Mouse (Mus musculus) forebrain, embryonic 14.5 days (tissue): Measurements from ENCODE around the gene Mtx1. TPM values are rescaled to one million over a fixed set of nuclear protein-coding genes. Genes with fewer than 3 reads are reported as not detected.

Experiments
- ATAC-seq: fragments of 200-750 bp; cut with Nextera tagmentation; 2 replicates; pipeline ENCODE4 v1.8.0; 2017; ENCODE audit warnings: mild to moderate bottlenecking, moderate library complexity
- DNase-seq: peaks from one replicate; pipeline ENCODE4 v3.0.0-alpha.2; 2015; ENCODE audit warnings: low spot score
- H3K27ac ChIP-seq: fragments of 300-500 bp; sonication (generic); 2 replicates; pipeline ENCODE4 v1.5.1; 2014; ENCODE audit warnings: low read depth, mild to moderate bottlenecking, control low read depth, low read length, moderate library complexity
- H3K27me3 ChIP-seq: fragments of 300-500 bp; sonication (generic); replicated peaks from 2 replicates; pipeline ENCODE4 v1.6.1; 2014; ENCODE audit warnings: low read length, control low read depth, mixed read lengths; ENCODE audit not compliant: control insufficient read depth, insufficient read depth
- H3K36me3 ChIP-seq: fragments of 300-500 bp; sonication (generic); 2 replicates; pipeline ENCODE4 v1.6.1; 2014; ENCODE audit warnings: low read length, control low read depth; ENCODE audit not compliant: control insufficient read depth, insufficient read depth
- H3K4me1 ChIP-seq: fragments of 300-500 bp; sonication (generic); 2 replicates; pipeline ENCODE4 v1.6.1; 2014; ENCODE audit warnings: antibody characterized with exemption, low read length, control low read depth; ENCODE audit not compliant: control insufficient read depth, insufficient read depth
- H3K4me2 ChIP-seq: fragments of 300-500 bp; sonication (generic); 2 replicates; pipeline ENCODE4 v1.6.1; 2014; ENCODE audit warnings: mild to moderate bottlenecking, control low read depth, low read length
- H3K4me3 ChIP-seq: fragments of 300-500 bp; sonication (generic); 2 replicates; pipeline ENCODE4 v1.5.1; 2014; ENCODE audit warnings: low read depth, low read length, control low read depth
- H3K9ac ChIP-seq: fragments of 300-500 bp; sonication (generic); 2 replicates; pipeline ENCODE4 v1.6.1; 2014; ENCODE audit warnings: mild to moderate bottlenecking, low read length, control low read depth, moderate library complexity
- H3K9me3 ChIP-seq: fragments of 300-500 bp; sonication (generic); replicated peaks from 2 replicates; pipeline ENCODE4 v1.6.1; 2016; ENCODE audit warnings: low read length, control low read depth, mixed read lengths; ENCODE audit not compliant: control insufficient read depth
- WGBS: fragments of 180-500 bp; shearing (Covaris S2); extraction: QIAGEN DNeasy Blood & Tissue Kit; methylation state at CpG from one replicate; pipeline ENCODE4 v1.1.7; 2014; 5-methylcytosine and 5-hydroxymethylcytosine counted together
- polyA plus RNA-seq: library from polyadenylated mRNA; unstranded; fragments of >200 nt; fragmentation: Nextera tagmentation; extraction: Ambion mirVana; gene quantifications from 2 replicates; pipeline ENCODE4 v1.2.1, GENCODE M21; 2014

Gene Mtx1
- polyA plus RNA-seq, 1 experiment from 2014 or later = 182 TPM

DNA sequence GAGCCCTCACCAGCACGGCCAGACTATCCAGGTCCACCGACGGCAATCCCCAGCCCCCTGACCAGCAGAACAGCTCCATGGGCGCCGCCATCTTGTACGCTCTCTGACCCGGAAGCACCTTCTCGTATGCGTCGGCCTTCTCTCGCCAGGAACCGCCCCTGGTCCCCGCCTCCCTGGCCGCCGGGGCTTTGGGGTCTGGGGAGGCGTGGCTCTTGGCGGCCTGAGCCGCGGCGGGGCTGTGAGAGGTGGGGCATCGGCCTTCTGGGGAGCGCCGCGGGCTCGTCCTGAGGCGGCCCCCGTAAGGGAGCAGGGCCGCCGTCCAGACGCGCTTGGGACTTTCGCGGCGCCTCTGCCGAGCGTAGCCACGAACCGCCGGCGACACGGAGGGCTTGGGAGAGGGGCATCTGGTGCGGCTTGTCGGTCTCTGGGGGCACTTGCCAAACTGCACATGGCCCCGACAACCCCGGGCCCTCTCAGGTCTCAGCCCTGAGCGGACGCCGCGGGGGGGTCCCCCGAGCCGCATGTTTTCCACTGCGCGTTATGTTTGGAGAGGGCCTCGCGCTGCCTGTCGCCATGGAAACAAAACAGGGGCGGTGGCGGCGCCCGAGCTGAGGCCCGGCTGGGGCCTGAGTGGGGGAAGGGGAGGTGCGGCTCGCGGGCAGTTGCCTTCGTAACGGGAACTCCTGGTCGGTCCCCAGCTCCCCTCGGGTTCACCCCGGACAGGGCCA, 12.9 kb downstream of the Mtx1 start:
- peak overlapping the region; percentile 71 for H3K4me2 ChIP-seq
- no peaks in the 10 kb centered on the region for H3K9me3 ChIP-seq
- no peaks in the 10 kb centered on the region for H3K27me3 ChIP-seq
- peaks cover 25% of the 10 kb centered on the region for H3K4me1 ChIP-seq
- peak overlapping the region; percentile 77 for H3K9ac ChIP-seq
- peak; percentile 97 for DNase-seq
- ATAC-seq = peak; percentile 90
- WGBS = under 1% methylated on average over 66 of the region's 69 CpGs
- H3K27ac ChIP-seq = peak overlapping the region; percentile 98
- peak overlapping the region; percentile 81 for H3K4me3 ChIP-seq
- H3K36me3 ChIP-seq = peaks cover 21% of the 10 kb centered on the region

DNA sequence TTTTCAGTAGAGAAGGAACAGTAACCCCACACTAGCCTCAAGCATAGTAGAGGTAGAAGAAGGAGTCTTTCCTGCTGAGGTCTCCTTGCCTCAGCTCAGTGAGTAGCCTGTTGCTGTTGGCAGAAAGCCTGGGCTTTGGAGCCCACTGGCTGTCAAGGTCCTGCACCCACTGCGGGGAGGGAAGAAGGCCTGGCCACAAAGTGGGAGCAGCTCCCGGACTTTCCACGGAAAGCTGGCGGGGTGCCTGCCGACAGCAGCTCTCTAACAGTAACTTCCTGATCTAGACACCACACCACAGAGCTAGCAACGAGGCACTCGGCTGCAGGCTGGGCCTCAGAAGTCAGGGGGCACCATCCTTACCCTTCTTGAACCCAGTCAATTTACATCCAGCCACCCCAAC, 16.2 kb downstream of the Mtx1 start:
- H3K9me3 ChIP-seq = no peaks in the 10 kb centered on the region
- H3K4me2 ChIP-seq = no peak overlapping the region
- peaks cover 19% of the 10 kb centered on the region for H3K4me1 ChIP-seq
- 83% methylated on average over 7 of the region's 7 CpGs for WGBS
- H3K27me3 ChIP-seq = no peaks in the 10 kb centered on the region
- no peak overlapping the region for H3K9ac ChIP-seq
- no peak overlapping the region for H3K4me3 ChIP-seq
- no peak for ATAC-seq
- peaks cover 52% of the 10 kb centered on the region for H3K36me3 ChIP-seq
- no peak overlapping the region for H3K27ac ChIP-seq
- no peak for DNase-seq

DNA sequence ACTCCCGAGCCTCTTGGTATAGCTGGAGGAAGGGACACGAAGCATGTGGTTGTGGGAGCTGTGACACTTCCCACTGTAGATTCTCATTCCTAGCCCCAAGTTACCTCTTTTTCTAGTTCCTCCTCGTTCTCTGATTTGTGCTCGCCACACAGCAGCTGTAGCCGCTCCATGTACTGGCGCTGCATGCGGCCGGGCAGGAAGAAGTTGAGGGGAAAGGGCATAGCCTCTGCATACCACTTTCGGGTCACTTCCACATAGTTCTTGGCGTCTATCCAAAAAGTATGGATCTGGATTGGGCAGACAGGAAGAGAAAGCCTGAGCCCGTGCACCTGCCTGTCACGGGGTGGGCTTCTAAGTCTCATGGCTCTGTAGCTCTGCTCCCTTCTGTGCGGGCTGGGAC, 16.7 kb downstream of the Mtx1 start:
- 88% methylated on average over 13 of the region's 13 CpGs for WGBS
- peaks cover 57% of the 10 kb centered on the region for H3K36me3 ChIP-seq
- peaks cover 13% of the 10 kb centered on the region for H3K4me1 ChIP-seq
- H3K4me3 ChIP-seq = no peak overlapping the region
- H3K9ac ChIP-seq = no peak overlapping the region
- H3K9me3 ChIP-seq = no peaks in the 10 kb centered on the region
- no peak overlapping the region for H3K27ac ChIP-seq
- ATAC-seq = no peak
- DNase-seq = no peak
- H3K27me3 ChIP-seq = no peaks in the 10 kb centered on the region
- no peak overlapping the region for H3K4me2 ChIP-seq

DNA sequence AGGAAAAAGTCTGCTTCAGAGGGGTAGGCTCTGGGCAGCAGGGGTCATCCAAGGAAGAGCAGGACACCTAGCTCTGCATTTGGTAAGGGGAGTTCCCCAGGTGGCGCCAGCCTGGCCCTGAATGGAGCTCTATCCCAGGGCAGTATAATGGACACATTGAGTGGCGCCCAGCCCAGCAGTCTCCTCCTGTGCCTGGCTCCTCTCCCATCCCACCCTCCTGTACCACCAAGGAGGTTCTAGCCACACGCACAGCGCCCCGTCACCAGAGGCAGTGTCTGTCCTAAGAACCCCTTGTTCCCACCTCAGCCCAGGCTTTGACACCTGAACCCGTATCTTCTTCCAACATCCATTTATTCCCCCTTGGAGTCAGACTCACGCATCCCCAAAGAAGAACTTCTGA, 17.2 kb downstream of the Mtx1 start:
- no peak for DNase-seq
- Histone ChIP-seq H3K4me1 (peaks cover 11% of the 10 kb centered on the region), H3K9ac (no peak overlapping the region), H3K4me2 (no peak overlapping the region), H3K36me3 (peaks cover 62% of the 10 kb centered on the region), H3K27me3 (no peaks in the 10 kb centered on the region), H3K27ac (no peak overlapping the region), H3K4me3 (no peak overlapping the region), H3K9me3 (no peaks in the 10 kb centered on the region)
- WGBS = 94% methylated on average over 7 of the region's 7 CpGs
- ATAC-seq = no peak

DNA sequence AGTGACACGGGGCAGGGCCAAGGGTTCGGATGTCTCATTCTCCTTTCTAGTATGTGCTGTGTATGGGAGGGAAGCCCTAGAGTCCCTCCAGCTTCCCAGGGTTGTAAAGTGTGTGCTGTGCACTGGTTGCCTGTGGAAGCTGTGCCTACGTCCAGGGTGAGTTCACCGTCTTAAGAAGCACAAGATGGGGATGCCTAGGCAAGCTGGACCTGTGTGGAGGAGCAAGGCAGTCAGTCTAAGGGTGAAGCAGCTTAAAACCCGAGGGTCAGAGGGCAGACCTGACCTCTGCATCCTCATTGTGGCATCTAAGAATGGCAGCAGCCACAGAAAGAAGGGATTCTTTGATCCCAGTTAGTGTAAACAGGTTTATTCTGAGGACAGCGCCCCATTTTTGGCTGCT, 18.2 kb downstream of the Mtx1 start:
- no peak overlapping the region for H3K4me2 ChIP-seq
- no peaks in the 10 kb centered on the region for H3K9me3 ChIP-seq
- H3K36me3 ChIP-seq = peaks cover 62% of the 10 kb centered on the region
- ATAC-seq (no peak), DNase-seq (no peak)
- H3K27me3 ChIP-seq = no peaks in the 10 kb centered on the region
- H3K27ac ChIP-seq = no peak overlapping the region
- H3K9ac ChIP-seq = no peak overlapping the region
- peaks cover 9% of the 10 kb centered on the region; the same call in 1 of the 2 replicates for H3K4me1 ChIP-seq
- no peak overlapping the region for H3K4me3 ChIP-seq
- 85% methylated on average over 6 of the region's 6 CpGs for WGBS

DNA sequence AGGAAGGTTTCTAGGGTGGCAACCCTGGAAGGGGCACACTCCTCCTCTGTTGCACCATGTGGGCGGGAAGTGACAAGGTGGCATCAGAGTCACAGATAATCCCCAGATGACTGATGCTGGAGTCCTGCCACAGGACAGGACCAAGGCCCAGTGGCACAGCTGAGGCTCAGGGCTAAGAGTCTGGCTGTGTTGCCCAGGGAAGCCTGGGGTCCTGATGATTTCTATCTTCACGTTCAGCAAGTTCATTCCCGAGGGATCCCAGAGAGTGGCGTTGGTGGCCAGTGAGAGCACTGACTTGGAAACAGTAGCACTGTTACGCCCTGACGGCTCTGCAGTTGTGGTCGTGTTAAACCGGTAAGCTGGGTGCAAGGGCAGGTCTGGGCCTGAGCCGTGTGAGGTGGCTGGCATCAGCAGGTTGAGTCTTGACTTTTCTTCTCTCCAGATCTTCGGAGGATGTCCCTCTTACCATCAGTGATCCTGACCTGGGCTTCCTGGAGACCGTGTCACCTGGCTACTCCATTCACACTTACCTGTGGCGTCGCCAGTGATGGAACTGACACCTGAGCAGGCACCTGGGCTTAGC, 18.7 kb downstream of the Mtx1 start:
- peaks cover 9% of the 10 kb centered on the region for H3K4me1 ChIP-seq
- H3K4me2 ChIP-seq = no peak overlapping the region
- H3K27ac ChIP-seq = no peak overlapping the region
- ATAC-seq (no peak), DNase-seq (no peak)
- no peak overlapping the region for H3K9ac ChIP-seq
- H3K4me3 ChIP-seq = no peak overlapping the region
- peaks cover 62% of the 10 kb centered on the region for H3K36me3 ChIP-seq
- 92% methylated on average over 13 of the region's 13 CpGs for WGBS
- no peaks in the 10 kb centered on the region for H3K27me3 ChIP-seq
- no peaks in the 10 kb centered on the region for H3K9me3 ChIP-seq

DNA sequence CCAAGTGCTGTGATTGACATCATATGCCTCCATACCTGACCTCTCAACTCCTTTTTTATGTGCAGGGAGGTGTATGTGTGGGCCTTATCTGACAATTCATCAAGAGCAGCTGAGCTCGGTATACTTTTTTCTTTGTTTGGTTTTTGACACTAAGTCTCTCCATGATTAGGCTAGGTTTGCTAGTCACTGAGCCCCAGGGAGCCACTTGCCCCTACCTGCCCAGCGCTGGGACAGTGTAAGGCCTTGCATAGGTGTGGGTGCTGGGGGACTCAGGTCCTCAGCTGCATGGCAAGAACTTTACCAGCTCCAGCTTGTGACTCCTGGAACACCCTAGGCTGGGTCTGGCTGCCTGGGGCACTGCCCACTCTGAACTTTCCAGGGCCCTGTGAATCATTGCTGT, 20.2 kb downstream of the Mtx1 start:
- ATAC-seq (no peak), DNase-seq (no peak)
- H3K9ac ChIP-seq = no peak overlapping the region
- H3K27me3 ChIP-seq = no peaks in the 10 kb centered on the region
- no peak overlapping the region for H3K4me3 ChIP-seq
- H3K9me3 ChIP-seq = no peaks in the 10 kb centered on the region
- peaks cover 62% of the 10 kb centered on the region for H3K36me3 ChIP-seq
- H3K4me2 ChIP-seq = no peak overlapping the region
- WGBS = 88% methylated on average over 2 of the region's 2 CpGs
- H3K27ac ChIP-seq = no peak overlapping the region
- peaks cover 4% of the 10 kb centered on the region for H3K4me1 ChIP-seq

DNA sequence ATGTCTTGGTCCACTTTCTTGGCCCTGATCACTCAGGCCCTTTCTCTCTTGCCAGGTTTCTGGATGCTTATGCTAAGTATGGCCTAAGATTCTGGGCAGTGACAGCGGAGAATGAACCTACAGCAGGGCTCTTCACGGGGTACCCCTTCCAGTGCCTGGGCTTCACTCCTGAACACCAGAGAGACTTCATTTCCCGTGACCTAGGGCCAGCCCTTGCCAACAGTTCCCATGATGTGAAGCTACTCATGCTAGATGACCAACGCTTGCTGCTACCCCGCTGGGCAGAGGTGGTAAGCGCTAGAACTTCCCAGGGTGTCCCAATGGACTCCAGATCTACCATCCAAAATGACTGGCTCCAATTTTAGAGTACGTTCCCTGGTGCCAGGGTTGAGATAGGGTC, 20.8 kb downstream of the Mtx1 start:
- no peak overlapping the region for H3K4me3 ChIP-seq
- ATAC-seq = no peak
- 91% methylated on average over 7 of the region's 7 CpGs for WGBS
- no peaks in the 10 kb centered on the region for H3K27me3 ChIP-seq
- no peak for DNase-seq
- peaks cover 4% of the 10 kb centered on the region for H3K4me1 ChIP-seq
- no peaks in the 10 kb centered on the region for H3K9me3 ChIP-seq
- peaks cover 62% of the 10 kb centered on the region for H3K36me3 ChIP-seq
- H3K4me2 ChIP-seq = no peak overlapping the region
- no peak overlapping the region for H3K9ac ChIP-seq
- no peak overlapping the region for H3K27ac ChIP-seq

DNA sequence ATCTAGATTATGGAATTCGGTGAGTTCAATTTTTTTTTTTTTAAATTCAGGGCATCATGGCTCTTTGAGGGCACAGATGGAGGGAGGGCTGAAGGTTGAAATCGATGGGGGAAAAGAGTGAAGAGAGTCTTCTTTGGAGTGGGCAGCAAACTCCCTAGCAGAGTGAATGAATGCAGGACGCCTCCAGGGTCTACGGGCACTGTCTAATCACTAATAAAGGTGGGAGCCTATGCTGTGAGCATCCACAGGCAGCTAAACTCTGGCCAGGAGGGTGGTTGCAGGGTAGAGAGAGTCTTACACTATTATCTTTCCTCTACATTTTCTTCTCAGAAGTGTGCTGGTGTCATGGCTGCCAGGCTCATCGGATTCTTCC, 23.8 kb downstream of the Mtx1 start:
- Histone ChIP-seq H3K4me2 (peak overlapping the region; percentile 61), H3K27me3 (no peaks in the 10 kb centered on the region), H3K36me3 (peaks cover 34% of the 10 kb centered on the region), H3K9me3 (no peaks in the 10 kb centered on the region), H3K9ac (peak overlapping the region; percentile 53), H3K4me3 (peak overlapping the region; percentile 43), H3K4me1 (peaks cover 4% of the 10 kb centered on the region), H3K27ac (no peak overlapping the region)
- WGBS = 37% methylated on average over 5 of the region's 5 CpGs
- DNase-seq = no peak
- peak; percentile 26; the same call in 1 of the 2 replicates for ATAC-seq
